Mouse (Mus musculus): ENCODE measurements around the gene Hoxa6.

Hoxa6 gene

DNA sequence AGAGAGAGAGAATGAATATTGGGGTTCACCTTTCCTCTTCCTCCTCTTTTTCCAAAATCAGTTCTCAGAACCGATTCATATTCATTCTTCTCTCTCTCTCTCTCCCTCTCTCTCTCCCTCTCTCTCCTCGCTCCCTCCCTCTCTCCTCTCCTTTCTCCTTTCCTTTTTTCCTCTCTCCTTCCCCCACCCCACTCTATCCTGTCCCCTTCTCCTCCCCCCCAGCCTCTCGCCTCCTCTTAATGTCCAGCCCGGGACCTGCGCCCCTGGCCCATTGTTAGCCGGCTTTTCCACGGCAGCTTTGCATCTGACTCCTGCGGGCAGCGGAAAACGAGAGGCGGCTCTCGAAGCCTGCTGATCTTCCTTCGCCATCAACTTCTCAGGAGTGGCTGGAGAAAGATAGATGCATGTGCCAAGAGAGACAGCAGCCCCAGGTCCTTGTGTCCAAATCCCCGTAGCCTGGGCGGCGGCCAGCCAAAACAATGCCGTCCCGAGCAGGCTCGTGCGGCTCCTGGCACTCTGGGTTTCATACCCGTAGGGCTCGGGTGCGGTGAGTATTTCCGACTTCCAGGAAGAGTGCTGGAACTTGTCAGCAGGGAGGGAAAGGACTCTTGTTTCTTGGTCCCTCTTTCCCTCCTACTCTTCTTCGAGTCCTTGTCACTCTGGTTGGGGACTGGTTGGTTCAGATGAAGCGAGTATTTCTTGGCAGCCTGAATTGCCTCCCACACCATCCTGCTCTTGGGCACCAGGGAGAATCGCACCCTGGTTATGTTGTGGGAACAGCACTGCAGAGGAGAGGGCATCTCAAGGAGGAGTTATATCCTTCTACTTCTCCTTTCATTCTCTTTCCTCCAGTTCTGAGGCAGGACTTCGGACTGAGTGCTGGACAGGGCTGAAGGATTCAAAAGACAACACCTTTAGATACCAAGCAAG is 42.8 kb downstream of the Hoxa6 start:
- no peak for DNase-seq (ENCODE audit: low read depth, low spot score)

DNA sequence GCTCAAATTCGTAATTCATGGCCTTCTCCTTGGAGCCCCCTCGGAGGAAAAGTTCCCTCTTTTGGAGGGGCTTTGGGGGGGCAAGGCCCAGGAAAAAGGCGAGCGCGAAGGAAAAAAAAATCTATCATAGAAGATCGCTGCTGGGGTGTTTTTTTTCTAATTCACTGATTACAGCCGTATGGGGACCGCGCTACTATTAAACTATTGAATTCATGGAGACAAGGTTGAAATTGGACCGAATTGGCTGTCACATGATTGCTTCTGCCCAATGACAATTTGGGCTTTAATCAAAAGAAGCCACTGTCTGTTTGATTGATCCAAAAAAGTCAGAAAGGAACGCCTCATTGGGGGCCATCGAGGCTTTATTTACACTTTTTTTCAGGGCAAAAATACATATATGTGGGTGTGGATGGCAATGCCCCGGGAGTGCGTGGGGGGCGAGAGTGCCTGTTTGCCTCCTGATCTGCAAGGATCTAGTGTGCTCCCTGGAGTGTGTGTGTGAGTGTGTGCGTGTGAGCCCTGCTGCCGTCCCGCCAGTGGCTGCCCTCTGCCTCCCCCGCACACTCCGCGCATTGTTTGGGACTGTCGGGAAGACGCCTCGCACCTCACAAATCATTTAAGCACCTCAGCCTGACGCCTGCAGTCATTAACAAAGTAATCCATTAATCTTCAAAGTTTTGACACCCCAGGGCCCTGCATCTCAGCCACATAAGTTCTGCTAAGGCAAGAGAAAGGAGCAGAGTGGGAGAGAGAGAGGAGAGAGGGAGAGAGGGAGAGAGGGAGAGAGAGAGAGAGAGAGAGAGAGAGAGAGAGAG is 43.7 kb downstream of the Hoxa6 start, which contains the start of gene Hoxa2:
TSS of gene Hoxa2 (minus strand) at position 206 of the 815 bp plus-strand sequence.
- DNase-seq (ENCODE audit: low read depth, low spot score) = no peak

DNA sequence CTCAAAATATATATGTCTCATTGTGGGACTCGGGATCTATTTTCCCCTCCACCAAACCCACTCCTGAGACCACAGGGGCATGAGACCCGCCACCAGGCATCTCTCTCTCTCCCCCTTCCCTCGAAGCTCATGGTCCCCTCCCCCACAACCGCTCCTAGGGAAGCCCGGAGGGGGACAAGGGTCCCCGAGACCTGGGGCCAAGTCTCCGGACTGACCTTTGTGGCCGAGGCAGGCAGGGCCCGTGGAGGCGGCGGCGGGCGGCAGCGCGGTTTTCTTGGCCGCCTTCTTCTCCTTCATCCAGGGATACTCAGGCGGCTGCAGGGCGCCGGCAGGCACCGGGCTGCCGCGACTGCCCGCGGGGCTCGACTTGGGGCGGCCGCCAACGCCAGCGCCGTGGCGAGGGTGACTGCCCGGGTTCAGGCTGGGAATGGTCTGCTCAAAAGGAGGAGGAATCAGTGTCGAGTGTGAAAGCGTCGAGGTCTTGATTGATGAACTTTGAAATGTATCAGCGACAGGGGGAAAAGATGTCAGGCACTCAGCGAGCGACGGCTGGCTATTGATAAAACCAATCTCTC is 44.4 kb downstream of the Hoxa6 start:
- DNase-seq (ENCODE audit: low read depth, low spot score) = no peak

DNA sequence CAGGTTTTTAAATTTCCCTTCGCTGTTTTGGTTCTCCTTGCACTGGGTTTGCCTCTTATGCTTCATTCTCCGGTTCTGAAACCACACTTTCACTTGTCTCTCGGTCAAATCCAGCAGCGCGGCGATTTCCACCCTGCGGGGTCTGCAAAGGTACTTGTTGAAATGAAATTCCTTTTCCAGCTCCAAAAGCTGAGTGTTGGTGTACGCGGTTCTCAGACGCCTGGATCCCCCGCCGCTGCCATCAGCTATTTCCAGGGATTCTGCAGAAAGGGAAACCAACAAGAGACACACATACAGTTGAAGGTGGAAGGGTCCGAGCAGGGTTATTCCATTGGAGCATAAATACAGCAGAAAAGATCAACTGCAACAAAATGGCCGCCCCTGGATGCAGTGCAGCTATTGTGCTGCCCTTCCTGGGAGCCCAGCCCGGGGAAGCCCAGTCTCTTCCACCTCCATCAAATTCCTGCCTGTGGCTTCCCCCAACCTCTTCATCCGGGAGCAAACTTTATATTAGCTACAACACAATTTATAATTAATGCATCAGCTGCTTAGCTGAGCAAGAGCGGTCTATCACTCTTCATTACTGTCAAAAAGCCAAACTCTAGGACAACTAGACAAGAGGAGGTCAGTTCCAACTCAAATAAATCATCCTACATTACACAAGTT is 45.0 kb downstream of the Hoxa6 start:
- no peak for DNase-seq (ENCODE audit: low read depth, low spot score)

DNA sequence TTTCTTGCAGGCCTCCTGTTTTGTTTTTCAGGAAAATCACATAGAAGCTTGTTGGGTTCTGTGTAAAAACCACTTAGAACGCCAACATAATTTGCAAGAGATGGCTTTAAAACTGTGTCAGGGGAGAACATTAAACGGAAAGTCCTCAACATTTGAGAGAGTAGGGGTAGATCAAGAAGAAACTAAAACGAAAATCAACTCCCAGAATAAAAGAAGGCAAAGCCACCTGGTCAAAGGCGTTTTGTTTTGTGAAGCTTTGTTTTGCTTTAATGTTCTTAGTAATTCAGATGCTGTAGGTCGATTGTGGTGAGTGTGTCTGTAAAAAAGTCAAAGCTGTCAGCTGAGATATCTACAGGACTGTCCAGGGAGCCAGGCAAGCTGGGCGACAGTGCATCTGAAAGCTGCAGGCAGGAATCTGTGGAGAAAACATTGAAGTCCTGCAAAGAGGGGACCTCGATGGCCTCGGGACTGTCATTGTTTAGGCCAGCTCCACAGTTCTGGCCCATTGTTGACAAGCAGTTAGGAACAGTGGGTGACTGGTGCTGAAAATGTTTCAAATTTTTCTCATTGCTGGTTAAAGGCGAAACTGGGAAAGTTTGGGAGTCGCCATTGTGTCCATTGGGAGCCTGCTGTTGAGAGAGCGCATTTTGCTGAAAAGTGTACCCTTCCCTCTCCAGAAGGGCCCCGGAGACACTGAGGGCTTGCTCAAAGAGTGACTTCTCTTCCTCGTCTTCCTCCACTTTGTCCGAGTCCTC is 45.7 kb downstream of the Hoxa6 start:
- no peak for DNase-seq (ENCODE audit: low read depth, low spot score)

DNA sequence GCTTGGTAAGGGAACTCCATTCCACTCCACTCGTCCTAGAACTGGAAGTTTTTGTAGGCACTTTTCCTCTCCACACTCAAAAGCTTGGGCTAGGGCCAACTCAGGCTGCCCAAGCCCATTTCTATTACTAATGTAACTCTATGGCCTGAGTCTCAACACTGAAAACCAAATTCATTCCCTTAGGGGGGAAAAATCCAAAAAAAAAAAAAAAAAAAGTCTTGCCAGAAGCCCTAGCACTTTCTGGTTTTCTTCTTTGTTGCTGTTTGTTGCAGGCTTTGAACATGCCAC is 46.5 kb downstream of the Hoxa6 start:
- no peak for DNase-seq (ENCODE audit: low read depth, low spot score)

DNA sequence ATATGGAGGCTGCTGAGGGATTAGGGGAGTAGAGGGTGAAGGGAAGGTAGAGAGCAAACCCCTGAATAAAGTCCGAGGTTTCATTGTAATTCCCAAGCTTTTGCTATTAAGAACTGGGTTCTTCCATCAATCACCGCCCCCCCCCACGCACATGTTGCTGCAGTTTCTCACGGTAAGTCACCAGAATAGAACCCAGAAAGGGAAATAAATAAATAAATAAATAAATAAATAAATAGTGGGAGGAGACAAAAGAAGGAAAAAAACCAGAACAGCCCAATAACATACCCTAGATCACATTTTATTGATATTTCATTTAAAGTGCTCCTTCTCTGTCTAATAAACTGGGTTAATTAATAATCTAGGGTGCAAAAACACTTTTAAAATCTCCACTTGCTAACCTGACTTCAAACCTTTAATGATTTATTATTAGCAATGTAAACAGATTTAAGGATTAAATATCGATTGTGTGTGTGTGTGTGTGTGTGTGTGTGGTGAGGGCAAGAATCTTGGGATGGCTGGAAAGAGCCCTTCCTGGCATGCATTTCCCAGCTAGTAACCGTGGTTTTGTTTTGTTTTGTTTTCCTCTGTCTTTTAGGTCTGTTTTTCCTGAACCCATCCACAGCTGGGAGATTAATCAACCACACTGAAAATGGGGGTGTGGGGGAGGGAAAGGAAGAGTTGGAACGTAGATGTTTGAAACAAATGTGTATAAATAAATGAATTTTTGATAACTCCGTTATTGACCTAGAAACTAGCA is 47.0 kb downstream of the Hoxa6 start:
- no peak for DNase-seq (ENCODE audit: low read depth, low spot score)

DNA sequence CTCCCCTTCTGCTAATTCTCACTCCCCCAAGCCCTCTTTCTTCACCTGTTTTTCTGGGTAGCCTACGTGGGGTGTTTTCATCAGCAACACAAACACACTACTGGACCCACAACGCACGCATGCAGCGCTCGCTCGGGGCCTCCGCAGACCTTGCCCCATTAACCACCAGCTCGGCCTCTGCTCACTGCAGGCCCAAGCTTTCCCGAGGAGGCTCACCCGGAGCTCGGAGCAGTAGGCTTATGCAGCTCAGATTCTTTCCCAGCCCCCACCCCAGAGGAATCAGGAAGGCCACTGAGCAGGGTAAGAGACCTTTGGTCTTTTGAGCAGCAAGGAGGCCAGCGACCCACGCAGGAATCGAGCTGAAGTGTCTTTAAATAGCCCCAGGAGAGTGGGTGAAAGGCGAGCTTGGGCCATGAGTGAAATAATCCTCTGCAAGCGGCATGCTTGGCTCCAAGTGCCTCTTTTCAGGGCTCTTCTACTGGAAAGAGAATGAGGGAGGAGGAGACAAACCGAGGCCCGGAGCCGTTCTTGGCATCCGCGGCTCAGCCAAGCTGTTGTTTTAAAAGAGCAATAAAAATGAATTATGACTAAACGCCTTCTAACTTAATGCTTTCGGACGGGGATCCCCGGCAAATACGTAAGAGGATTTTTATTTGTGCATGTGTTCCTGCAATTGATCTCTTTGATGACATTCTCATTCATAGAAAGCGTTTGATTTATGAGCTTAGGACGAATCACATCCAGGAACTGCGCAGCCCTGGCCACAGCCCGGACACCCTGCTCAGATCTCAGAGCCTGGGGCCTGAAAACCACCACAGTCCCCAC is 47.8 kb downstream of the Hoxa6 start:
- no peak for DNase-seq (ENCODE audit: low read depth, low spot score)

DNA sequence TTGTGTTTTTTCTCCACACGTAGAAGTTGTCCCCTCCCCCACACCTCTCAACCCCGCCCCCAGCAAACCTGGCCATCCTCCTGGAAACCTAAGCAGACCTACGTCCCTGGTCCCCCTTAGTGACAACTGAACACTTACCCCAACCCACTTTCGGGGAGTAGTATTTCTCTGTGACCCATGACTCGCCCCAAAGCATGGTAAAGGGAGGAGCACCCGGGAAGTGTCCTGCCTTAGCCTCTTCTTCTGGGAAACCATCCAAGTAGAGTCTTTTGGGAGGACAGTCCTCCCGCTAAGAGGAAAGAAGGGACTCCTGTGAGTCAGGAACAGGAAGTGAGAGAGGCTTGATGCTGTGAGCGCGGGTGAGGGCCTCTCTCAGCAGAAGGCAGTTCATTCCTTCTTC is 48.5 kb downstream of the Hoxa6 start:
- peak; percentile 87 for DNase-seq (ENCODE audit: low read depth, low spot score)

DNA sequence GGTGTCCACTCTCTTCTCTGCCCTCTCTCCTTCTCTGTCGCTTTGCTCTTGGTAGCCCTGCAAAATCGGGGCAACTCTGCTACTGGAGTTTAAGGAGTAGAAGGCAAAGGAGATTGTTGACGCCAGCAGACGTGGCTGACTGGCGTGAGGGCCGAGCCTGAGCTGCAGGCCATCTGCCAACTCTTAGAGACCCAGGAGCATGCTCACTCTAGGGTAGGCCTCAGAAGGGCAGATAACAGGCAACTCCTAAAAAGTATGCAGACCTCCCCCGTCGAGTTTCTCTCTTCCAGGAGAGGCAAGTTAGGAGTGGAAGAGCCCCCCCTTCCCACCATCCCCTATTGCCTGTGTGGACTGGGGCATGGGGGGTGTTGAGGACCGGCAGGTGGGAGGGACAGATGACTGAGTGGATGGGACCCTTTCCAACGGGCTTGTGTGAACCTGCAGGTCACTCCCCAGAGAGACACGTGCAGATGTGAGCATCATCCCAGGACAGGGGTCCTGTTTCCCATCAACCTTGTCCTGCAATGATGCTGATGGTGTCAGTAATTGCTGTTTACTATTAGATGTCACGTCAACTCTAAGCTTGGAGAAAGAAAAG is 49.3 kb downstream of the Hoxa6 start:
- DNase-seq (ENCODE audit: low read depth, low spot score) = peak; percentile 74

DNA sequence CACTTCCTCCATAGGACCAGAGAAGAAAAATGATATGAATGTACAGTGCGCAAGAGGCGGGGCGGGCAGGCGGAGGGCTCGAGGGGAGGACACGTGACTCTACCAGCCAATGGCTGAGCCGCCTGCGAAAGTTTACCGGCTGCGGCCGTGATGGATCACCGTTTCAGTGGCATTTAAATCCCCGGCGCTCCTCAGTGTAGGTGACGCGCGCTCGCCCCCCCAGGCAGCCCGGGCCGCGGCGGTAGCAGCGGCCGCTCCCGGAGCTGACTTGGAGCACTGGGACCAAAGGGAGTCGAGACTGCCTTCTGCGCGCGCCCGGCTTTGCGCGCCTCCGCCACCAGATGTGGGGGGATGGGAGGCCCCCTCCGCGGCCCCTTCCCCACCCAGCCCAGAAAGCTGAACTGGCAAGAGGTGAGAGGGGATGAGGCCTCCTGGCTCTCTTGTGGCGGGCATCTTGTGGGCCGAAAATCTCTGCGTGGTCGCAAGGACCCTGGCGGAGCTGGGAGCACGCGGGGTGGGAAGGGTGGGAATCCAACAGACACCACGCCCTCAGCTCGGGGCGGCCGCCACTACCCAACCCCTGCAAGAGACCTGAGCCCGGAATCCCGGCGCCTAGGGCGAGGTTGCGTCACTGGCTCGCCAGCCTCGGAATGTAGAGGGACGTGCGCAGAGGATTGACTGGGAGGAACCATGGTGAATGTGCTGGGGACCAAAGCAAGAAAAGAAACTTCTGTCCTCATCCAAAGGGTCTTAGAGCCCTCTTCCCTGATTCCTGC is 50.1 kb downstream of the Hoxa6 start, which contains the start of gene Hoxa1:
TSS of gene Hoxa1 (minus strand) at position 42 of the 776 bp plus-strand sequence.
- DNase-seq (ENCODE audit: low read depth, low spot score) = peak; percentile 95

DNA sequence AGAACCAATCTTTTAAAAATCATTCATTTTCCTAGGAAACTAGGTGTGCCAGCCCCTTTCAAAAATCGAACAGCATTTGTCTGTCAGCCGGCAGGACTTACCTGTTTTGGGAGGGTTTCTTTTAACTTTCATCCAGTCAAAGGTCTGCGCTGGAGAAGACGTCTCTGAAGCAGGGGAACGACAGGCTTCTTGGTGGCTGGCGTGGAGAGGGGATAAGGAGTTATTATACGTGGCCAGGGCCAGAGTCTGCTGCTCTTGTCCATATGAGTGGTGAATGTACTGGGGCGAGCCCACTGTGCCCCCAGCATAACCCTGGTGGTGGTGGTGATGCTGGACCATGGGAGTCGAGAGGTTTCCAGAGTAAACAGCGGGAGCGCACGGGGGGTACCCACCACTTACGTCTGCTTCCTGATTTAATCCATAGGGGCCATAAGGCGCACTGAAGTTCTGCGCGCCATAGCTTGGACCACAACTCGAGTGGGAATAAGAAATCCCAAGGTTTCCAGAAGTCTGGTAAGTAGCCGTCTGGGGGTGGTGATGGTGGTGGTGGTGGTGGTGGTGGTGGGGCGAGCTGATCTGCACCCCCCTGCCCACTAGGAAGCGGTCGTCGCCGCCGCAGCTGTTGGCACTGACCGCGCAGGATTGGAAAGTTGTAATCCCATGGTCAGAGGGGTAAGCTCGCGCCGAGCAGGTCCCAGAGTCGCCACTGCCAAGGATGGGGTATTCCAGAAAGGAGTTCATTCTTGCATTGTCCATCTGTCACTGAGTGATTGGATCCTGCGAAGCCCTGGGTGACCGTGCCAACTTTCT is 50.9 kb downstream of the Hoxa6 start:
- DNase-seq (ENCODE audit: low read depth, low spot score) = no peak

DNA sequence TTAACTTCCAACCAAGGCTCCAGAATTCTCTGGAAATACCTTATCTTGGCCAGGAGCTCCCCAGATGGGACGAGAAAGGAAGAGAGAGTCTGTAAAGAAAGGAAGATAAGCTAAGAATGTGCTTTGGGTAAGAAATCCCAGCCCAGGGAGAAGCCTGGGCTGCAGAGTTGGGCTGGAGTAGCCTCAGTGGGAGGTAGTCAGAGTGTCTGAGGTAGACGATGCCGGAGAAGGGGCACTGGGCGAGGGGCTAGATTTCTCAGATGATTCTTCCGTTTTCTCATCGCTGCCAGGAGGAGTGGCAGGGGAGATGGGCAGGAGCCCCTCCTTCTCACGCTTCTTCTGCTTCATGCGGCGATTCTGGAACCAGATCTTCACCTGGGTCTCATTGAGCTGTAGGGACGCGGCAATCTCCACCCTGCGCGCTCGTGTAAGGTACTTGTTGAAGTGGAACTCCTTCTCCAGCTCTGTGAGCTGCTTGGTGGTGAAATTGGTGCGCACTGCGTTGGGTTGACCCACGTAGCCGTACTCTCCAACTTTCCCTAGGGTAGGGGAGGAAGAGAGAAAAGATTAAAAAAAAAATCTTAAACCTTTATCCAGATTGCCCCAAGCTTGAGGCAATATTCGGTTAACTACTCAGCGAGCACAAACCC is 51.8 kb downstream of the Hoxa6 start:
- no peak for DNase-seq (ENCODE audit: low read depth, low spot score)
